Mouse (Mus musculus): ENCODE measurements around the gene Idh3a.

GRCm38 (mm10) chr9:54566958-54567357, 19.2 kb upstream of the Idh3a start:
- no peak for TF ChIP-seq CTCF (IDR thresholded peaks at IDR 0.05; ENCODE audit: extremely low read depth, insufficient read depth, insufficient read length, insufficient replicate concordance)
- no peak for TF ChIP-seq POLR2A (IDR thresholded peaks at IDR 0.05; ENCODE audit: low read depth, low read length)
